Mouse (Mus musculus) granulocyte monocyte progenitor cell, adult 5-6 weeks (primary cell): ENCODE data around the gene Gpc5. TPM values are rescaled to one million over a fixed set of nuclear protein-coding genes. Genes with fewer than 3 reads are reported as not detected.

Experiments used
- ATAC-seq: replicated peaks from 2 replicates; pipeline ENCODE4 v1.8.0; 2016; ENCODE audit warnings: mild to moderate bottlenecking, moderate TSS enrichment, inconsistent platforms; ENCODE audit not compliant: poor library complexity, severe bottlenecking
- total RNA-seq, 2 experiments: library from RNA; stranded (forward) in 1 of 2; stranded (reverse) in 1 of 2; fragments of 200-712, 200-1000 nt in 1 of 2; fragments of >200 nt in 1 of 2; fragmentation: Nextera tagmentation in 1 of 2; gene quantifications; 2 replicates each; pipeline ENCODE4 v1.2.3; 2014 to 2017

The Gpc5 gene
- total RNA-seq, 2 experiments from 2014 or later: not detected

DNA sequence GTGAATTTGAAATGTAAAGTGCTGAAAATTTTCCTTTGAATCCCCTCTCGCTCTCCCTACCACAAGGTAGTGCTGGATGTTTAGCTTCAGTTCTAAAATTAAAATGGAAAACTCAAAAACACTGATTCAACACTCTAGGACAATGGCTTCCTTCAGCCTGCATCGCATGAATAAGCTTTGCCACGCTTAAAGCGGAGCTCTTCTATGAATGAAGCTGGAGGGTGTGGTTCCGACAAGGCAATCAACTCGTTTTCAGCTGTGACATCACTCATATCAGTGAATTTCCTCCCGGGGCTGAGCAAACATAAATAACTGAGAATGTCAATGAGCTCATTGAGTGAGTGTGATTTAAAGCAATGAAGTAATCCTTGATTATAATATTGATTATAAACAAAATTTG lies 1461.3 kb downstream of the Gpc5 start:
- no peak for ATAC-seq

DNA sequence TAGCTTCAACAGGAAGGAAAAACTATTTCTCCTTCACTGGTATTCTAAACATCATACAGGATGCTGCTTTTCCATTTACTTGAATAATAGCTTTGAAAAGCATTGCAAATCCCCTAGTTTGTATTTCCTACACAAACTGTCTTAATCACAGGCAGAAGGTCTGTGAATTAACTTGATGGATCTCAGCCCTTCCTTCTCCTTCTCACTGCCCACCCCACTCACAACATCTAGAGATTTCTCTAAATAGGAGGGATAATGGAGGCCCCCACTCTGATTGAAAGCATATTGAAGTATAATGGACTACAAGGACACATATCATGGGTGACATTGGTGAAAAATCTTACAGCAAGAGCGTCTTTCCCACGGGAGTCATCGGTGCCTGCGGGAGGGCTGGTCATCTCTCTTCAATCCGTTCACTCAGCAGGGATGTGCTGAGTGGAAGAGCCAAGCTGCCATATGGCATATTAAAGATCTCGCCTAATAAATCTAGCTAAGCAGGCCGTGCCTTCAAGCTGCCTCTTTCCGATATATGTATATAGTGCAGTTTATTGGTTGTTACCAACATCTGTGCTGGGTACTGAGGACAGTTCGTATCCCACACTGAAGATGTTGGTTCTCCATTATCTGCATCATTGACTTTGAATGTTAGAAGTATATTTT lies 1466.3 kb downstream of the Gpc5 start:
- ATAC-seq: no peak

DNA sequence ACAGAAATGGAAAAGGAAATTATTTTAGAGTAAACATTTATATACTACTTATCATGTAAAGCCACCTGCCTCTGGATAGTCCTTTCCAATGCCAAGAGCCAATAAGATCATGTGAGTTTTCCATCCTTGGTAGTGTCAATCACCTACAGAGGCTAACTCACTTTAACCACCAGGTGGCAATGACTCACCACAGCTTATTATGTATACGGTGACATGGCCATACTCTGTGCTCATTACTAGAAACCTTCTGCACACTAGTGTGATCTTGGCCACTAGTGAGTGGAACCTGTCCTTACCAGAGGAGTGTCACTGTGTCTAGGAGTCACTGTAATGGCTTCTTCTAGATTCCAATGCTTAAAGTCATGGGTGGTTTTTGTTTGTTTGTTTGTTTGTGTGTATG lies 1468.0 kb downstream of the Gpc5 start:
- ATAC-seq: no peak
